ENCODE assay signal across 11 mouse cellular contexts in the genomic region with DNA sequence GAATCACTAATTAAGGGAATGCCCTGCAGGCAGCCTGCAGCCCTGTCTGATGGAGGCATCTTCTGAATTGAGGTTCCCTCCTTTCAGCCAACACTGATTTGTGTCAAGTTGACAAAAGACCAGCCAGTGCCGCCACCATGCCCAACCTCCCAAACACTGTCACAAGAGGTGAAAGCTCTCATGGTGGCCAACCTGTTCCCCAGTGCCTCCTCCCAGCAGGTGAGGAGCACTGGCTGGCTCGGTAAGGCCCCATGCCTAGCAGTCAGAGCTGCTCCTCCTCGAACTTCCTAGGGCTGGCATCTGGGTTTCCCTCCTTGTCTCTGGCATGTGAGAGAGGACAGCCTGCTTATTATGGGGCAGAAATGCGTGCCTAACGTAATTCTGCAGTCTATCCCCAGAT. TPM values are rescaled to one million over a fixed set of nuclear protein-coding genes. Genes with fewer than 3 reads are reported as not detected.
DNase-seq lines count a peak whose midpoint lies in the region; ATAC-seq and TF ChIP-seq lines count a peak whose summit lies in the region.
"Had no signal": no experiment of that assay in that cellular context is flagged by ENCODE, and none has a peak within 500 bp of the region (broad histone marks: within the 10 kb centered on the region; RNA-seq: fewer than 3 reads in every experiment).

No protein-coding gene starts in this region.

- peak overlapping the region; percentile 70 for H3K27ac ChIP-seq in forebrain, embryonic 13.5 days
- H3K27ac ChIP-seq in forebrain, embryonic 10.5 days = no peak overlapping the region
- H3K27ac ChIP-seq in kidney, adult 2 months (ENCODE audit: insufficient read depth, low read depth, low read length) = peak overlapping the region; percentile 64
- peak overlapping the region; percentile 67 for H3K27ac ChIP-seq in hindbrain, embryonic 16.5 days (ENCODE audit: low read depth, low read length)

- H3K27me3 ChIP-seq in forebrain, embryonic 13.5 days = no peaks in the 10 kb centered on the region
- no peaks in the 10 kb centered on the region for H3K27me3 ChIP-seq in forebrain, embryonic 10.5 days (ENCODE audit: poor library complexity, severe bottlenecking)
- H3K27me3 ChIP-seq in kidney, adult 2 months (replicated peaks; ENCODE audit: control insufficient read depth, insufficient read depth, low read length) = no peaks in the 10 kb centered on the region
- peaks cover 10% of the 10 kb centered on the region; the same call in 1 of the 2 replicates for H3K27me3 ChIP-seq in E14TG2a.4 (ENCODE audit: insufficient read depth, low read length)
- H3K27me3 ChIP-seq in hindbrain, embryonic 16.5 days (replicated peaks; ENCODE audit: control insufficient read depth, insufficient read depth, low read length) = no peaks in the 10 kb centered on the region

- H3K4me3 ChIP-seq in forebrain, embryonic 13.5 days = no peak overlapping the region
- no peak overlapping the region for H3K4me3 ChIP-seq in forebrain, embryonic 10.5 days
- H3K4me3 ChIP-seq in kidney, adult 2 months (ENCODE audit: insufficient read depth, low read depth, low read length) = no peak overlapping the region
- 0 out of 2 replicates have a peak overlapping the region, but pooled peaks have one; percentile 4 for H3K4me3 ChIP-seq in E14TG2a.4 (replicated peaks; ENCODE audit: low read length)
- H3K4me3 ChIP-seq in hindbrain, embryonic 16.5 days (ENCODE audit: low read length) = no peak overlapping the region

- no peak for TF ChIP-seq CTCF in kidney, adult 2 months (conservative IDR thresholded peaks at IDR 0.05; ENCODE audit: insufficient read depth, insufficient read length, low read depth, low read length)
- no peak for TF ChIP-seq CTCF in E14TG2a.4 (conservative IDR thresholded peaks at IDR 0.05; ENCODE audit: low read length)

- no peak overlapping the region for H3K4me2 ChIP-seq in forebrain, embryonic 13.5 days
- H3K4me2 ChIP-seq in hindbrain, embryonic 16.5 days (ENCODE audit: low read length) = no peak overlapping the region

- H3K36me3 ChIP-seq in forebrain, embryonic 13.5 days (ENCODE audit: poor library complexity, severe bottlenecking) = peaks cover 37% of the 10 kb centered on the region
- H3K36me3 ChIP-seq in forebrain, embryonic 10.5 days (replicated peaks) = peaks cover 61% of the 10 kb centered on the region
- no peaks in the 10 kb centered on the region for H3K36me3 ChIP-seq in kidney, adult 2 months (ENCODE audit: control insufficient read depth, insufficient read depth, low read length)
- H3K36me3 ChIP-seq in E14TG2a.4 (ENCODE audit: insufficient read depth, low read length) = peaks cover 63% of the 10 kb centered on the region
- no peaks in the 10 kb centered on the region for H3K36me3 ChIP-seq in hindbrain, embryonic 16.5 days (ENCODE audit: control insufficient read depth, insufficient read depth, low read length)

- H3K4me1 ChIP-seq in forebrain, embryonic 13.5 days = peaks cover 25% of the 10 kb centered on the region
- H3K4me1 ChIP-seq in forebrain, embryonic 10.5 days = peaks cover 21% of the 10 kb centered on the region
- peaks cover 28% of the 10 kb centered on the region for H3K4me1 ChIP-seq in kidney, adult 2 months (ENCODE audit: control insufficient read depth, insufficient read depth, low read length)
- peaks cover 59% of the 10 kb centered on the region for H3K4me1 ChIP-seq in E14TG2a.4 (replicated peaks; ENCODE audit: low read depth, low read length)
- peaks cover 19% of the 10 kb centered on the region for H3K4me1 ChIP-seq in hindbrain, embryonic 16.5 days (ENCODE audit: control insufficient read depth, insufficient read depth, low read depth, low read length)

- no peak for ATAC-seq in forebrain, embryonic 13.5 days
- ATAC-seq in hindbrain, embryonic 16.5 days = no peak

- H3K9ac ChIP-seq in forebrain, embryonic 13.5 days = no peak overlapping the region
- no peak overlapping the region for H3K9ac ChIP-seq in hindbrain, embryonic 16.5 days (ENCODE audit: low read depth, low read length)

- WGBS in forebrain, embryonic 13.5 days = 70% methylated on average over 5 of the region's 5 CpGs
- 87% methylated on average over 5 of the region's 5 CpGs for WGBS in forebrain, embryonic 10.5 days
- WGBS in kidney, adult 2 months = 62% methylated on average over 5 of the region's 5 CpGs
- 54% methylated on average over 5 of the region's 5 CpGs for WGBS in hindbrain, embryonic 16.5 days

- DNase-seq in forebrain, embryonic 10.5 days (ENCODE audit: extremely low spot score, low spot score) = no peak
- no peak for DNase-seq in kidney, adult 2 months
- DNase-seq in kidney, postnatal 14 days = no peak
- no peak for DNase-seq in frontal cortex, adult 2 months (ENCODE audit: extremely low spot score in 1 of 2, low spot score in 1 of 2)
- DNase-seq in left cerebral cortex, adult 18-20 months (ENCODE audit: low spot score in 2 of 2) = no peak
- DNase-seq: right cerebral cortex, adult 18-20 months had no signal

- H3K9me3 ChIP-seq in forebrain, embryonic 13.5 days (replicated peaks) = no peaks in the 10 kb centered on the region
- H3K9me3 ChIP-seq in forebrain, embryonic 10.5 days = no peaks in the 10 kb centered on the region
- H3K9me3 ChIP-seq in E14TG2a.4 (ENCODE audit: low read length) = no peaks in the 10 kb centered on the region
- H3K9me3 ChIP-seq in hindbrain, embryonic 16.5 days (ENCODE audit: control insufficient read depth, low read length) = no peaks in the 10 kb centered on the region

- TF ChIP-seq POLR2A in kidney, adult 2 months (IDR thresholded peaks at IDR 0.05; ENCODE audit: low read depth, low read length) = no peak

RNA-seq across cellular contexts. Expression of gene Cdc42ep2, which starts 15.1 kb away (rescaled TPM):
- 4.2 and 4.6 TPM in 2 replicates for polyA plus RNA-seq in forebrain, embryonic 13.5 days (2015; fragmentation: Nextera tagmentation; extraction: Ambion mirVana)
- polyA plus RNA-seq in forebrain, embryonic 10.5 days (2016; fragmentation: Nextera tagmentation; extraction: Ambion mirVana) = 1.1 and 1.5 TPM in 2 replicates
- polyA plus RNA-seq in kidney, adult 2 months (2012; rRNA removed) = 12.0 and 12.2 TPM in 2 replicates
- polyA plus RNA-seq in hindbrain, embryonic 16.5 days (2015; fragmentation: Nextera tagmentation; extraction: Ambion mirVana) = 22.2 and 23.4 TPM in 2 replicates
- polyA plus RNA-seq in frontal cortex, adult 2 months (2012; rRNA removed) = 7.7 and 9.1 TPM in 2 replicates
- 1 to 10 TPM; 4.7 to 5.4 TPM for total RNA-seq in left cerebral cortex, adult 18-20 months (2021)

RNA-seq across cellular contexts. Expression of gene Pola2, which starts 24.3 kb away (rescaled TPM):
- polyA plus RNA-seq in forebrain, embryonic 13.5 days (2015; fragmentation: Nextera tagmentation; extraction: Ambion mirVana) = 52.6 and 55.9 TPM in 2 replicates
- 122 and 126 TPM in 2 replicates for polyA plus RNA-seq in forebrain, embryonic 10.5 days (2016; fragmentation: Nextera tagmentation; extraction: Ambion mirVana)
- polyA plus RNA-seq in kidney, adult 2 months (2012; rRNA removed) = 24.9 and 26.2 TPM in 2 replicates
- polyA plus RNA-seq in hindbrain, embryonic 16.5 days (2015; fragmentation: Nextera tagmentation; extraction: Ambion mirVana) = 22.4 and 26.6 TPM in 2 replicates
- 14.2 and 14.3 TPM in 2 replicates for polyA plus RNA-seq in frontal cortex, adult 2 months (2012; rRNA removed)
- 1 to 10 TPM; 4.9 to 5.0 TPM for total RNA-seq in left cerebral cortex, adult 18-20 months (2021)

RNA-seq across cellular contexts. Expression of gene Dpf2, which starts 26.9 kb away (rescaled TPM):
- polyA plus RNA-seq in forebrain, embryonic 13.5 days (2015; fragmentation: Nextera tagmentation; extraction: Ambion mirVana) = 147 and 169 TPM in 2 replicates
- polyA plus RNA-seq in forebrain, embryonic 10.5 days (2016; fragmentation: Nextera tagmentation; extraction: Ambion mirVana) = 246 and 247 TPM in 2 replicates
- 71.5 and 79.7 TPM in 2 replicates for polyA plus RNA-seq in kidney, adult 2 months (2012; rRNA removed)
- 94.0 and 117 TPM in 2 replicates for polyA plus RNA-seq in hindbrain, embryonic 16.5 days (2015; fragmentation: Nextera tagmentation; extraction: Ambion mirVana)
- polyA plus RNA-seq in frontal cortex, adult 2 months (2012; rRNA removed) = 106 and 118 TPM in 2 replicates
- 100 to 1,000 TPM in 1 of 2 experiments, 10 to 100 TPM in 1; 90.1 to 102 TPM for total RNA-seq in left cerebral cortex, adult 18-20 months (2021)

RNA-seq across cellular contexts. Expression of gene Tigd3, which starts 45.8 kb away (rescaled TPM):
- polyA plus RNA-seq in forebrain, embryonic 13.5 days (2015; fragmentation: Nextera tagmentation; extraction: Ambion mirVana) = 13.1 and 15.5 TPM in 2 replicates
- 9.0 and 9.1 TPM in 2 replicates for polyA plus RNA-seq in forebrain, embryonic 10.5 days (2016; fragmentation: Nextera tagmentation; extraction: Ambion mirVana)
- 0.52 and 0.73 TPM in 2 replicates for polyA plus RNA-seq in kidney, adult 2 months (2012; rRNA removed)
- polyA plus RNA-seq in hindbrain, embryonic 16.5 days (2015; fragmentation: Nextera tagmentation; extraction: Ambion mirVana) = 10.0 and 10.2 TPM in 2 replicates
- polyA plus RNA-seq in frontal cortex, adult 2 months (2012; rRNA removed) = 4.6 and 4.9 TPM in 2 replicates
- 1 to 10 TPM; 4.1 to 4.2 TPM for total RNA-seq in left cerebral cortex, adult 18-20 months (2021)

RNA-seq across cellular contexts. Expression of gene Slc22a20, which starts 46.2 kb away (rescaled TPM):
- polyA plus RNA-seq in forebrain, embryonic 13.5 days (2015; fragmentation: Nextera tagmentation; extraction: Ambion mirVana) = not detected in 2 replicates
- not detected in 2 replicates for polyA plus RNA-seq in forebrain, embryonic 10.5 days (2016; fragmentation: Nextera tagmentation; extraction: Ambion mirVana)
- not detected in 2 replicates for polyA plus RNA-seq in kidney, adult 2 months (2012; rRNA removed)
- polyA plus RNA-seq in hindbrain, embryonic 16.5 days (2015; fragmentation: Nextera tagmentation; extraction: Ambion mirVana) = not detected in 2 replicates
- polyA plus RNA-seq in frontal cortex, adult 2 months (2012; rRNA removed) = 0.42 TPM in 1 of 2 replicates, not detected in the other
- total RNA-seq in left cerebral cortex, adult 18-20 months (2021) = not detected
- total RNA-seq: gastrocnemius, adult 8-10 months; left cerebral cortex, postnatal 14 days had no signal
